In the genomic region with DNA sequence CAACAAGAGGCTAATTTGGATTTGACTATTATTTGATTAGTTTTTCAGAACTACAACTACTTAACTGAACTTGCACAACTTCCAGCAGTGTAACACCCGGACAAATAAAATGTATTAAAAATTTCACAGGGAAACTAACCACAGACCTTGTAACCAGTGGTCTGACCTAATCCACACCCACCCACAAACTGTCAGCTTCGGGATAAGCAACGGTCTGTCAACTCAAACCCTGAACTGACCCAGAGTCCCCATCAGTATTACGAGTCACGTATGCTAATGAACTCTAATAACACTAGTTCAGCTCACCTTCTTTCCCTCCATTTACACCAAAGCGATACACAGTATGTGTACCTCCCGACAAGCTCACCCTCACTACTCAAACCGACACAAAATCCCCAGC, we compare ENCODE assay signal across 9 mouse cellular contexts. TPM values are rescaled to one million over a fixed set of nuclear protein-coding genes. Genes with fewer than 3 reads are reported as not detected.
DNase-seq lines count a peak whose midpoint lies in the region; ATAC-seq and TF ChIP-seq lines count a peak whose summit lies in the region.
"Had no signal": no experiment of that assay in that cellular context is flagged by ENCODE, and none has a peak within 500 bp of the region (broad histone marks: within the 10 kb centered on the region; RNA-seq: fewer than 3 reads in every experiment).

No protein-coding gene starts in this region.

- peak overlapping the region; percentile 98 for H3K27ac ChIP-seq in heart, embryonic 13.5 days (replicated peaks)
- peak overlapping the region; percentile 97 for H3K27ac ChIP-seq in MEL (ENCODE audit: control insufficient read depth, low read depth, low read length)
- H3K27ac ChIP-seq in hindbrain, embryonic 10.5 days, result peak overlapping the region; percentile 98

- no peak for TF ChIP-seq CTCF in MEL (IDR thresholded peaks at IDR 0.05 in 2 of 3, conservative IDR thresholded peaks at IDR 0.05 in 1 of 3; ENCODE audit: control insufficient read depth in 1 of 3, insufficient read depth in 1 of 3, low read depth in 2 of 3, low read length in 3 of 3, poor library complexity in 1 of 3, severe bottlenecking in 1 of 3)

- ATAC-seq in heart, embryonic 13.5 days (ENCODE audit: extremely low read depth, insufficient number of reproducible peaks, low FRiP score, low TSS enrichment), result no peak
- ATAC-seq in megakaryocyte progenitor cell, adult 5-6 weeks (replicated peaks; ENCODE audit: poor library complexity), result peak; percentile 8; the same call in 1 of the 2 replicates

- TF ChIP-seq RAD21 in MEL (IDR thresholded peaks at IDR 0.05; ENCODE audit: low read depth, low read length), result no peak

- H3K4me2 ChIP-seq in heart, embryonic 13.5 days, result peak overlapping the region; percentile 85

- DNase-seq in heart, postnatal 4 days, result no peak
- no peak for DNase-seq in MEL (ENCODE audit: low read depth, low spot score)
- no peak for DNase-seq in hindbrain, embryonic 10.5 days (ENCODE audit: low spot score)
- no peak for DNase-seq in urinary bladder, postnatal 25 days (ENCODE audit: low spot score)
- no peak for DNase-seq in urinary bladder, postnatal 4 days (ENCODE audit: low spot score in 2 of 2)
- DNase-seq in right cerebral cortex, postnatal 14 days, result no peak

- peak overlapping the region; percentile 86 for H3K4me3 ChIP-seq in heart, embryonic 13.5 days
- H3K4me3 ChIP-seq in MEL (ENCODE audit: control insufficient read depth in 1 of 2, insufficient read depth in 1 of 2, low read depth in 2 of 2, low read length in 2 of 2), result peak overlapping the region; percentile 66 to 79
- H3K4me3 ChIP-seq in hindbrain, embryonic 10.5 days, result peak overlapping the region; percentile 91

- H3K79me2 ChIP-seq in MEL (ENCODE audit: control insufficient read depth, insufficient read depth, low read length, poor library complexity), result peaks cover 51% of the 10 kb centered on the region

- peaks cover 51% of the 10 kb centered on the region for H3K36me3 ChIP-seq in heart, embryonic 13.5 days
- peaks cover 1 to 27% of the 10 kb centered on the region in 2 experiments for H3K36me3 ChIP-seq in MEL (ENCODE audit: control insufficient read depth in 1 of 2, insufficient read depth in 2 of 2, low read length in 2 of 2)
- peaks cover 58% of the 10 kb centered on the region for H3K36me3 ChIP-seq in hindbrain, embryonic 10.5 days

- H3K4me1 ChIP-seq in heart, embryonic 13.5 days, result peaks cover 37% of the 10 kb centered on the region
- peaks cover 2 to 8% of the 10 kb centered on the region in 2 experiments; a peak in 3 of 4 replicates for H3K4me1 ChIP-seq in MEL (ENCODE audit: control insufficient read depth in 1 of 2, insufficient read depth in 2 of 2, low read length in 2 of 2)
- peaks cover 22% of the 10 kb centered on the region for H3K4me1 ChIP-seq in hindbrain, embryonic 10.5 days (replicated peaks)

- peak overlapping the region; percentile 97 for H3K9ac ChIP-seq in heart, embryonic 13.5 days
- H3K9ac ChIP-seq in MEL (ENCODE audit: control insufficient read depth, low read depth, low read length, poor library complexity, severe bottlenecking), result peak overlapping the region; percentile 93

- no peak for TF ChIP-seq POLR2A in MEL (IDR thresholded peaks at IDR 0.05; ENCODE audit: control insufficient read depth in 1 of 2, insufficient read depth in 1 of 2, low read depth in 1 of 2, low read length in 2 of 2, poor library complexity in 1 of 2)

- peak in 1 of 2 experiments; percentile 48; a peak in 1 of 4 replicates for TF ChIP-seq EP300 in MEL (IDR thresholded peaks at IDR 0.05; ENCODE audit: low read depth in 1 of 2, low read length in 2 of 2)

- no peaks in the 10 kb centered on the region for H3K9me3 ChIP-seq in heart, embryonic 13.5 days
- no peaks in the 10 kb centered on the region for H3K9me3 ChIP-seq in MEL (replicated peaks; ENCODE audit: insufficient read depth, low read length)
- no peaks in the 10 kb centered on the region for H3K9me3 ChIP-seq in hindbrain, embryonic 10.5 days

- H3K27me3 ChIP-seq in heart, embryonic 13.5 days (replicated peaks), result no peaks in the 10 kb centered on the region
- H3K27me3 ChIP-seq in MEL (ENCODE audit: control insufficient read depth in 1 of 2, insufficient read depth in 2 of 2, low read length in 2 of 2), result no peaks in the 10 kb centered on the region
- H3K27me3 ChIP-seq in hindbrain, embryonic 10.5 days (ENCODE audit: insufficient read depth, poor library complexity, severe bottlenecking), result no peaks in the 10 kb centered on the region

- WGBS in heart, embryonic 13.5 days, result 9% methylated on average over 8 of the region's 8 CpGs
- WGBS in hindbrain, embryonic 10.5 days, result 20% methylated on average over 8 of the region's 8 CpGs

TF ChIP-seq in MEL, 35 proteins besides CTCF, POLR2A, EP300 and RAD21:
- TF ChIP-seq SIN3A (IDR thresholded peaks at IDR 0.05; ENCODE audit: low read length) (no peak), NELFE (IDR thresholded peaks at IDR 0.05; ENCODE audit: low read depth, low read length) (no peak), USF2 (IDR thresholded peaks at IDR 0.05; ENCODE audit: borderline replicate concordance in 1 of 2, insufficient read depth in 1 of 2, low read depth in 1 of 2, low read length in 2 of 2) (no peak), NRF1 (IDR thresholded peaks at IDR 0.05; ENCODE audit: insufficient read depth, low read depth, low read length, poor library complexity, severe bottlenecking) (no peak), CHD2 (IDR thresholded peaks at IDR 0.05; ENCODE audit: low read length) (no peak), MYB (IDR thresholded peaks at IDR 0.05; ENCODE audit: low read depth, low read length) (peak; percentile 67), ELF1 (IDR thresholded peaks at IDR 0.05; ENCODE audit: low read depth, low read length) (no peak)

RNA-seq across cellular contexts. Expression of gene 1700123O20Rik, which starts 0.5 kb away (rescaled TPM):
- 48.1 and 49.2 TPM in 2 replicates for polyA plus RNA-seq in heart, embryonic 13.5 days (2015; fragmentation: Nextera tagmentation; extraction: Ambion mirVana)
- total RNA-seq in heart, postnatal 4 days (2021), result 10 to 100 TPM; 19.3 to 20.9 TPM
- 44.2 and 47.0 TPM in 2 replicates for total RNA-seq in MEL (2012; rRNA removed)
- 10 to 100 TPM in 1 of 2 experiments, not detected in 1; 72.8 TPM for polyA plus RNA-seq in MEL (2012; ENCODE audit: insufficient read depth in 1 of 2, insufficient read length in 2 of 2, low read depth in 1 of 2, low replicate concordance in 2 of 2, missing spikeins in 1 of 2)
- 108 and 116 TPM in 2 replicates for polyA plus RNA-seq in hindbrain, embryonic 10.5 days (2016; fragmentation: Nextera tagmentation; extraction: Ambion mirVana)
- 75.7 and 80.2 TPM in 2 replicates for total RNA-seq in megakaryocyte progenitor cell, adult 5-6 weeks (2015)
- 47.3 and 52.3 TPM in 2 replicates for total RNA-seq in megakaryocyte progenitor cell, adult 5-6 weeks (2017)

RNA-seq across cellular contexts. Expression of gene Acin1, which starts 1.3 kb away (rescaled TPM):
- 81.2 and 85.3 TPM in 2 replicates for polyA plus RNA-seq in heart, embryonic 13.5 days (2015; fragmentation: Nextera tagmentation; extraction: Ambion mirVana)
- total RNA-seq in heart, postnatal 4 days (2021), result 100 to 1,000 TPM; 119 to 129 TPM
- 110 and 115 TPM in 2 replicates for total RNA-seq in MEL (2012; rRNA removed)
- polyA plus RNA-seq in MEL (2012; ENCODE audit: insufficient read depth in 1 of 2, insufficient read length in 2 of 2, low read depth in 1 of 2, low replicate concordance in 2 of 2, missing spikeins in 1 of 2), result 100 to 1,000 TPM; 103 to 248 TPM
- polyA plus RNA-seq in hindbrain, embryonic 10.5 days (2016; fragmentation: Nextera tagmentation; extraction: Ambion mirVana), result 130 and 147 TPM in 2 replicates
- total RNA-seq in megakaryocyte progenitor cell, adult 5-6 weeks (2015), result 170 and 177 TPM in 2 replicates
- 223 and 235 TPM in 2 replicates for total RNA-seq in megakaryocyte progenitor cell, adult 5-6 weeks (2017)

RNA-seq across cellular contexts. Expression of gene Gm29776, which starts 13.2 kb away (rescaled TPM):
- 0.16 and 0.18 TPM in 2 replicates for polyA plus RNA-seq in heart, embryonic 13.5 days (2015; fragmentation: Nextera tagmentation; extraction: Ambion mirVana)
- under 1 TPM; 0.14 to 0.16 TPM for total RNA-seq in heart, postnatal 4 days (2021)
- not detected in 2 replicates for total RNA-seq in MEL (2012; rRNA removed)
- not detected for polyA plus RNA-seq in MEL (2012; ENCODE audit: insufficient read depth in 1 of 2, insufficient read length in 2 of 2, low read depth in 1 of 2, low replicate concordance in 2 of 2, missing spikeins in 1 of 2)
- 0.14 TPM in 2 replicates for polyA plus RNA-seq in hindbrain, embryonic 10.5 days (2016; fragmentation: Nextera tagmentation; extraction: Ambion mirVana)
- 0.12 TPM in 1 of 2 replicates, not detected in the other for total RNA-seq in megakaryocyte progenitor cell, adult 5-6 weeks (2015)
- not detected in 2 replicates for total RNA-seq in megakaryocyte progenitor cell, adult 5-6 weeks (2017)
- total RNA-seq: gastrocnemius, postnatal 14 days had no signal

RNA-seq across cellular contexts. Expression of gene Cebpe, which starts 26.5 kb away (rescaled TPM):
- polyA plus RNA-seq in heart, embryonic 13.5 days (2015; fragmentation: Nextera tagmentation; extraction: Ambion mirVana), result 0.11 TPM in 1 of 2 replicates, not detected in the other
- total RNA-seq in heart, postnatal 4 days (2021), result not detected
- total RNA-seq in MEL (2012; rRNA removed), result not detected in 2 replicates
- under 1 TPM in 1 of 2 experiments, not detected in 1; 0.32 TPM for polyA plus RNA-seq in MEL (2012; ENCODE audit: insufficient read depth in 1 of 2, insufficient read length in 2 of 2, low read depth in 1 of 2, low replicate concordance in 2 of 2, missing spikeins in 1 of 2)
- polyA plus RNA-seq in hindbrain, embryonic 10.5 days (2016; fragmentation: Nextera tagmentation; extraction: Ambion mirVana), result not detected in 2 replicates
- 24.2 and 33.5 TPM in 2 replicates for total RNA-seq in megakaryocyte progenitor cell, adult 5-6 weeks (2015)
- total RNA-seq in megakaryocyte progenitor cell, adult 5-6 weeks (2017), result 52.6 and 82.0 TPM in 2 replicates
- total RNA-seq: gastrocnemius, postnatal 14 days had no signal

RNA-seq across cellular contexts. Expression of gene Cdh24, which starts 44.3 kb away (rescaled TPM):
- polyA plus RNA-seq in heart, embryonic 13.5 days (2015; fragmentation: Nextera tagmentation; extraction: Ambion mirVana), result 1.7 and 2.1 TPM in 2 replicates
- 1 to 10 TPM; 2.7 to 3.1 TPM for total RNA-seq in heart, postnatal 4 days (2021)
- 0.89 and 0.92 TPM in 2 replicates for total RNA-seq in MEL (2012; rRNA removed)
- 1 to 10 TPM in 1 of 2 experiments, not detected in 1; 5.8 TPM for polyA plus RNA-seq in MEL (2012; ENCODE audit: insufficient read depth in 1 of 2, insufficient read length in 2 of 2, low read depth in 1 of 2, low replicate concordance in 2 of 2, missing spikeins in 1 of 2)
- 4.5 and 7.1 TPM in 2 replicates for polyA plus RNA-seq in hindbrain, embryonic 10.5 days (2016; fragmentation: Nextera tagmentation; extraction: Ambion mirVana)
- total RNA-seq in megakaryocyte progenitor cell, adult 5-6 weeks (2015), result 0.39 and 0.62 TPM in 2 replicates
- total RNA-seq in megakaryocyte progenitor cell, adult 5-6 weeks (2017), result 0.71 and 0.92 TPM in 2 replicates
